Mouse (Mus musculus) small intestine, adult 2 months (tissue): ENCODE results near the gene Mfsd13b.

ENCODE experiments used
- CTCF ChIP-seq: fragments of 200-500 bp; IDR thresholded peaks from 2 replicates; pipeline ENCODE4 v1.5.1; 2012; ENCODE audit warnings: low read depth, mild to moderate bottlenecking, control low read depth, inconsistent platforms, low read length, moderate library complexity, mixed read lengths; ENCODE audit not compliant: insufficient replicate concordance, insufficient read length; ENCODE audit errors: extremely low read depth
- POLR2A ChIP-seq: fragments of 200-500 bp; IDR thresholded peaks from 2 replicates; pipeline ENCODE4 v1.6.1; 2012; ENCODE audit warnings: low read depth, mild to moderate bottlenecking, control low read depth, inconsistent platforms, low read length, moderate library complexity

DNA sequence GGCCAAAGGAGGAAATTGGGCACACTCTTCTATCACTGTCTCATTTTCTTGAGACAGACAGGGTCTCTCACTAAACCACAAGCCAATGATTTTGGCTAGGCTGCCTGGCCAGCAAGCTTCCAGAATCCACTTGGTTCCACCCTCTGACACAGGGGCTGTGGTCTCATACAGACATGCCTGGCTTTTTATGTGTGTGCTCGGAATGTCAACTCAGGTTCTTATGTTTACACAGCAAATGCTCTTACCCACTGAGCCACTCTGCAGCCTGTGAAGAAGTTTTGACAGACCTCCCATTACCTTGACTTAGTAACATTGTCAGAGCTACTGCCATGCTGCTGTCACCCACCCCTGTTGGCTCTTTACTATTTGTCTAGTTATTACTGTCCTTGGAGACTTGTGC is 59.7 kb downstream of the Mfsd13b start:
- TF ChIP-seq CTCF (no peak), POLR2A (no peak)
